ENCODE assay signal across 24 mouse cellular contexts in the genomic region with DNA sequence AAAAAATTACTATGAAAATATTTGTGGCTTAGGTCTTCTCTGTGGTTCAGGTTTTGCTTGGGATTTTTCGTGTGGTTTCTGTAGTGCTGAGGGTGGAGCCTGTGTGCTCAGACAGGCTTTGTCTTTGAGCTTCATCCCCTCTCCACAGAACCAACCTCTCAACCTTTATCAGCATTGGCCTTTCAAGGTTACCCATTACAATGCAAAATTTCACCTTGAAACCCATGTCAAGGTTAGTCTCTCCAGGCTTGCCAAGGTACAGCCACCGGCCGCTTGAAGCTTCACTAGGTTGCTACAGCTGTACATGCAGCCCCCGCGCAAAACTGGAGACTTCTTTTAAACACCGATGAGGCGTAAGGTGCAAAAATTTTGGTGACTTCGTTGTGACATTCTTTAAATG.
"Had no signal": no experiment of that assay in that cellular context is flagged by ENCODE, and none has a peak within 500 bp of the region (broad histone marks: within the 10 kb centered on the region; RNA-seq: fewer than 3 reads in every experiment).

No protein-coding gene starts in this region.

- ATAC-seq: hindbrain, embryonic 16.5 days; inflammation-experienced regulatory T-cells, adult 6 months; intestine, embryonic 15.5 days; intestine, postnatal 0 days; liver, embryonic 12.5 days had no signal

- H3K9ac ChIP-seq: heart, embryonic 12.5 days; hindbrain, embryonic 12.5 days; hindbrain, embryonic 14.5 days; intestine, embryonic 15.5 days; limb, embryonic 13.5 days; limb, embryonic 15.5 days; liver, embryonic 12.5 days; liver, embryonic 14.5 days had no signal

- H3K4me3 ChIP-seq: heart, embryonic 10.5 days; heart, embryonic 12.5 days; hindbrain, embryonic 10.5 days; hindbrain, embryonic 12.5 days; intestine, embryonic 15.5 days; layer of hippocampus, adult 2 months; limb, embryonic 13.5 days; limb, embryonic 15.5 days; liver, embryonic 12.5 days had no signal

- DNase-seq: gastrocnemius, postnatal 25 days; heart, adult 18-20 months; heart, postnatal 10 days; heart, postnatal 4 days; kidney, adult 18-20 months; kidney, adult 8-10 months; kidney, postnatal 10 days; kidney, postnatal 25 days; kidney, postnatal 4 days; left cerebral cortex, postnatal 4 days had no signal

- H3K27ac ChIP-seq: heart, embryonic 10.5 days; hindbrain, embryonic 10.5 days; hindbrain, embryonic 12.5 days; hindbrain, embryonic 14.5 days; intestine, embryonic 15.5 days; layer of hippocampus, adult 2 months; limb, embryonic 13.5 days; limb, embryonic 15.5 days; liver, embryonic 12.5 days; liver, embryonic 14.5 days had no signal

- H3K36me3 ChIP-seq: heart, embryonic 10.5 days; heart, embryonic 12.5 days; hindbrain, embryonic 10.5 days; hindbrain, embryonic 12.5 days; intestine, embryonic 15.5 days; limb, embryonic 13.5 days; limb, embryonic 15.5 days; liver, embryonic 12.5 days had no signal

- H3K4me2 ChIP-seq: heart, embryonic 12.5 days; hindbrain, embryonic 12.5 days; hindbrain, embryonic 14.5 days; intestine, embryonic 15.5 days; limb, embryonic 13.5 days; limb, embryonic 15.5 days; liver, embryonic 12.5 days had no signal

- H3K27me3 ChIP-seq: heart, embryonic 12.5 days; hindbrain, embryonic 12.5 days; intestine, embryonic 15.5 days; limb, embryonic 13.5 days; limb, embryonic 15.5 days; liver, embryonic 12.5 days had no signal

- H3K4me1 ChIP-seq: heart, embryonic 10.5 days; heart, embryonic 12.5 days; hindbrain, embryonic 10.5 days; hindbrain, embryonic 12.5 days; intestine, embryonic 15.5 days; limb, embryonic 13.5 days; liver, embryonic 12.5 days had no signal

- H3K9me3 ChIP-seq: heart, embryonic 10.5 days; heart, embryonic 12.5 days; hindbrain, embryonic 10.5 days; hindbrain, embryonic 12.5 days; intestine, embryonic 15.5 days; limb, embryonic 13.5 days; limb, embryonic 15.5 days; liver, embryonic 12.5 days had no signal
